Mouse (Mus musculus) thymus, adult 2 months (tissue): Measurements from ENCODE around the gene Fgfr2.

Source experiments
- CTCF ChIP-seq: fragments of 200-500 bp; IDR thresholded peaks from 2 replicates; pipeline ENCODE4 v1.5.1; 2012; ENCODE audit warnings: mild to moderate bottlenecking, control low read depth, low read length, moderate library complexity, borderline replicate concordance; ENCODE audit not compliant: control insufficient read depth, poor library complexity, insufficient read depth; ENCODE audit errors: extremely low read depth
- POLR2A ChIP-seq: fragments of 200-500 bp; IDR thresholded peaks from 2 replicates; pipeline ENCODE4 v1.6.1; 2012; ENCODE audit warnings: mild to moderate bottlenecking, low read length, control low read depth, moderate library complexity; ENCODE audit not compliant: control insufficient read depth, poor library complexity, insufficient read depth; ENCODE audit errors: extremely low read depth

GRCm38 (mm10) chr7:131816641-131817040 lies 1306.5 kb downstream of the Fgfr2 start:
- TF ChIP-seq CTCF (no peak), POLR2A (no peak)
